Mouse (Mus musculus): Measurements from ENCODE around the gene Homez. TPM values are rescaled to one million over a fixed set of nuclear protein-coding genes. Genes with fewer than 3 reads are reported as not detected.
A peak's percentile ranks its signal among the peaks of the same experiment; 100 is the strongest.

The Homez gene
- polyA plus RNA-seq, 1 experiment: 6.9 TPM

- H3K4me1 ChIP-seq (ENCODE audit: control insufficient read depth, insufficient read depth, low read length): no peaks in the 10 kb centered on the region
- TF ChIP-seq CTCF (IDR thresholded peaks at IDR 0.05; ENCODE audit: borderline replicate concordance, insufficient read depth, low read length): no peak
- no peak for TF ChIP-seq POLR2A (IDR thresholded peaks at IDR 0.05; ENCODE audit: low read depth, low read length)
Measured at GRCm38 (mm10) chr14:54857891-54858290, 12.9 kb downstream of the Homez start.

GRCm38 (mm10) chr14:54856703-54857102 is 14.1 kb downstream of the Homez start:
- TF ChIP-seq CTCF (IDR thresholded peaks at IDR 0.05; ENCODE audit: borderline replicate concordance, insufficient read depth, low read length) (no peak), POLR2A (IDR thresholded peaks at IDR 0.05; ENCODE audit: low read depth, low read length) (no peak)
- Histone ChIP-seq H3K4me1 (ENCODE audit: control insufficient read depth, insufficient read depth, low read length) (no peaks in the 10 kb centered on the region), H3K27ac (ENCODE audit: insufficient read depth, low read length) (no peak overlapping the region), H3K4me3 (ENCODE audit: insufficient read depth, low read length) (no peak overlapping the region)

More at GRCm38 (mm10) chr14:54857891-54858290, 12.9 kb downstream of the Homez start:
- no peak overlapping the region for H3K27ac ChIP-seq (ENCODE audit: insufficient read depth, low read length)
- no peak overlapping the region for H3K4me3 ChIP-seq (ENCODE audit: insufficient read depth, low read length)

- no peak overlapping the region for H3K27ac ChIP-seq (ENCODE audit: insufficient read depth, low read length)
- TF ChIP-seq POLR2A (IDR thresholded peaks at IDR 0.05; ENCODE audit: low read depth, low read length): no peak
- no peak for TF ChIP-seq CTCF (IDR thresholded peaks at IDR 0.05; ENCODE audit: borderline replicate concordance, insufficient read depth, low read length)
- no peak overlapping the region for H3K4me3 ChIP-seq (ENCODE audit: insufficient read depth, low read length)
- H3K4me1 ChIP-seq (ENCODE audit: control insufficient read depth, insufficient read depth, low read length): no peaks in the 10 kb centered on the region
Measured at GRCm38 (mm10) chr14:54855726-54856125, 15.0 kb downstream of the Homez start.

GRCm38 (mm10) chr14:54843461-54843860 is 27.3 kb downstream of the Homez start:
- TF ChIP-seq CTCF (IDR thresholded peaks at IDR 0.05; ENCODE audit: borderline replicate concordance, insufficient read depth, low read length) (no peak), POLR2A (IDR thresholded peaks at IDR 0.05; ENCODE audit: low read depth, low read length) (no peak)
- H3K27ac ChIP-seq (ENCODE audit: insufficient read depth, low read length): no peak overlapping the region

GRCm38 (mm10) chr14:54823716-54824115 is 47.0 kb downstream of the Homez start:
- H3K4me1 ChIP-seq (ENCODE audit: control insufficient read depth, insufficient read depth, low read length): no peaks in the 10 kb centered on the region
- no peak overlapping the region for H3K4me3 ChIP-seq (ENCODE audit: insufficient read depth, low read length)
- H3K27ac ChIP-seq (ENCODE audit: insufficient read depth, low read length): no peak overlapping the region
- TF ChIP-seq CTCF (IDR thresholded peaks at IDR 0.05; ENCODE audit: borderline replicate concordance, insufficient read depth, low read length) (no peak), POLR2A (IDR thresholded peaks at IDR 0.05; ENCODE audit: low read depth, low read length) (no peak)

More at GRCm38 (mm10) chr14:54843461-54843860, 27.3 kb downstream of the Homez start:
- Histone ChIP-seq H3K4me3 (ENCODE audit: insufficient read depth, low read length) (no peak overlapping the region), H3K4me1 (ENCODE audit: control insufficient read depth, insufficient read depth, low read length) (peaks cover 2% of the 10 kb centered on the region; the same call in 1 of the 2 replicates)

GRCm38 (mm10) chr14:54822301-54822700 is 48.5 kb downstream of the Homez start:
- TF ChIP-seq POLR2A (IDR thresholded peaks at IDR 0.05; ENCODE audit: low read depth, low read length): no peak
- no peak for TF ChIP-seq CTCF (IDR thresholded peaks at IDR 0.05; ENCODE audit: borderline replicate concordance, insufficient read depth, low read length)
- Histone ChIP-seq H3K4me1 (ENCODE audit: control insufficient read depth, insufficient read depth, low read length) (no peaks in the 10 kb centered on the region), H3K4me3 (ENCODE audit: insufficient read depth, low read length) (no peak overlapping the region)

GRCm38 (mm10) chr14:54817791-54818190 is 53.0 kb downstream of the Homez start:
- Histone ChIP-seq H3K4me1 (ENCODE audit: control insufficient read depth, insufficient read depth, low read length) (no peaks in the 10 kb centered on the region), H3K4me3 (ENCODE audit: insufficient read depth, low read length) (no peak overlapping the region), H3K27ac (ENCODE audit: insufficient read depth, low read length) (no peak overlapping the region)
- TF ChIP-seq CTCF (IDR thresholded peaks at IDR 0.05; ENCODE audit: borderline replicate concordance, insufficient read depth, low read length) (peak; percentile 26; the same call in 1 of the 2 replicates), POLR2A (IDR thresholded peaks at IDR 0.05; ENCODE audit: low read depth, low read length) (no peak)

More at GRCm38 (mm10) chr14:54822301-54822700, 48.5 kb downstream of the Homez start:
- no peak overlapping the region for H3K27ac ChIP-seq (ENCODE audit: insufficient read depth, low read length)

- Histone ChIP-seq H3K4me3 (ENCODE audit: insufficient read depth, low read length) (no peak overlapping the region), H3K4me1 (ENCODE audit: control insufficient read depth, insufficient read depth, low read length) (no peaks in the 10 kb centered on the region), H3K27ac (ENCODE audit: insufficient read depth, low read length) (no peak overlapping the region)
- TF ChIP-seq POLR2A (IDR thresholded peaks at IDR 0.05; ENCODE audit: low read depth, low read length) (no peak), CTCF (IDR thresholded peaks at IDR 0.05; ENCODE audit: borderline replicate concordance, insufficient read depth, low read length) (no peak)
Measured at GRCm38 (mm10) chr14:54815737-54816136, 55.0 kb downstream of the Homez start.

- Histone ChIP-seq H3K4me3 (ENCODE audit: insufficient read depth, low read length) (no peak within 1 kb of the TSS), H3K4me1 (ENCODE audit: control insufficient read depth, insufficient read depth, low read length) (no peaks in the 10 kb centered on the region), H3K27ac (ENCODE audit: insufficient read depth, low read length) (no peak within 1 kb of the TSS)
- TF ChIP-seq POLR2A (IDR thresholded peaks at IDR 0.05; ENCODE audit: low read depth, low read length): no peak
- no peak for TF ChIP-seq CTCF (IDR thresholded peaks at IDR 0.05; ENCODE audit: borderline replicate concordance, insufficient read depth, low read length)
Measured at GRCm38 (mm10) chr14:54813991-54814390, 56.8 kb downstream of the Homez start, which contains the start of gene Rnf212b. Gene Rnf212b (plus strand): TSS chr14:54814141.

GRCm38 (mm10) chr14:54809668-54810033 is 61.1 kb downstream of the Homez start:
- TF ChIP-seq CTCF (IDR thresholded peaks at IDR 0.05; ENCODE audit: borderline replicate concordance, insufficient read depth, low read length): no peak
- TF ChIP-seq POLR2A (IDR thresholded peaks at IDR 0.05; ENCODE audit: low read depth, low read length): no peak
- Histone ChIP-seq H3K27ac (ENCODE audit: insufficient read depth, low read length) (0 out of 2 replicates have a peak overlapping the region, but pooled peaks have one; percentile 48), H3K4me3 (ENCODE audit: insufficient read depth, low read length) (no peak overlapping the region), H3K4me1 (ENCODE audit: control insufficient read depth, insufficient read depth, low read length) (no peaks in the 10 kb centered on the region)
